Mouse (Mus musculus): ENCODE measurements at regions not wholly inside any gene's neighbourhood (a gene's known extent, or its start where the extent isn't known, plus 50 kb on each side); places are given as distances from the start of the nearest gene placed in this dataset.

DNA sequence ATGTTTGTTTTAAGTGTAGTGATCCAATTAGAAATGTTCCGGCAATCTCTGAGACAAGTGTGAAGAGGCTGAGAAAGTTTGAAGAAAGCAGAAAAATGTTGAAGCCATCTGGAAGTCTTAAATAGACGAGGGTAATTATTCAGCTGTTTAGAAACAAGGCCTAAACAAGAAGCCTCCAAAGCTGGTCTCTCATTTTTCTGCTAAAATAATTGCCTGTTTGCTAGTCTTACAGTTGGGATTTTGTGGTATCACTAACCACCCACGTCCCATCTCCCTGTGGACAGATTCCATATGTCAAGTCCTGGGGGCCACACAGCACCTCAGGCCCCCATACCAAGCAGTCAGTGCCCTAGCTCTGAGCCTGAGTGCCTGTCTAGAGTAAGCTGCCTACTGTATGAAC is 59.4 kb upstream of the Bace2 start:
- intact Hi-C loops (cut with DNase I), result no loop called here

- intact Hi-C loops (cut with DNase I), result no loop called here
These were observed 52.3 kb upstream of the Bace2 start for GRCm38 (mm10) chr16:97304156-97304735.
